Mouse (Mus musculus) heart, embryonic 12.5 days (tissue): Measurements from ENCODE around the gene Smad1. TPM values are rescaled to one million over a fixed set of nuclear protein-coding genes. Genes with fewer than 3 reads are reported as not detected.
A peak's percentile ranks its signal among the peaks of the same experiment; 100 is the strongest.

Source experiments
- ATAC-seq: fragments of 200-750 bp; cut with Nextera tagmentation; 2 replicates; pipeline ENCODE4 v1.8.0; 2017; ENCODE audit warnings: moderate TSS enrichment, moderate library complexity; ENCODE audit not compliant: insufficient number of reproducible peaks, low FRiP score
- H3K27ac ChIP-seq: fragments of 300-500 bp; sonication (generic); 2 replicates; pipeline ENCODE4 v1.5.1; 2016; ENCODE audit warnings: mild to moderate bottlenecking, moderate library complexity; ENCODE audit not compliant: poor library complexity, severe bottlenecking
- H3K27me3 ChIP-seq: fragments of 300-500 bp; sonication (generic); replicated peaks from 2 replicates; pipeline ENCODE4 v1.6.1; 2016; ENCODE audit warnings: mild to moderate bottlenecking, moderate library complexity
- H3K36me3 ChIP-seq: fragments of 300-500 bp; sonication (generic); 2 replicates; pipeline ENCODE4 v1.6.1; 2016; ENCODE audit warnings: mild to moderate bottlenecking, moderate library complexity
- H3K4me1 ChIP-seq: fragments of 300-500 bp; sonication (generic); replicated peaks from 2 replicates; pipeline ENCODE4 v1.6.1; 2016; ENCODE audit warnings: mild to moderate bottlenecking
- H3K4me2 ChIP-seq: fragments of 300-500 bp; sonication (generic); 2 replicates; pipeline ENCODE4 v1.6.1; 2016; ENCODE audit warnings: mild to moderate bottlenecking, moderate library complexity
- H3K4me3 ChIP-seq: fragments of 300-500 bp; sonication (generic); 2 replicates; pipeline ENCODE4 v1.5.1; 2016; ENCODE audit warnings: mild to moderate bottlenecking
- H3K9ac ChIP-seq: fragments of 300-500 bp; sonication (generic); 2 replicates; pipeline ENCODE4 v1.6.1; 2016; ENCODE audit warnings: mild to moderate bottlenecking, moderate library complexity
- H3K9me3 ChIP-seq: fragments of 300-500 bp; sonication (generic); replicated peaks from 2 replicates; pipeline ENCODE4 v1.6.1; 2016; ENCODE audit warnings: mild to moderate bottlenecking, moderate library complexity
- WGBS: fragments of 180-500 bp; shearing (Covaris S2); methylation state at CpG from one replicate; pipeline ENCODE4 v1.1.7; 2016; 5-methylcytosine and 5-hydroxymethylcytosine counted together
- polyA plus RNA-seq: library from polyadenylated mRNA; unstranded; fragments of >200 nt; fragmentation: Nextera tagmentation; extraction: Ambion mirVana; gene quantifications from 2 replicates; pipeline ENCODE4 v1.2.1, GENCODE M21; 2016

Smad1 gene
- polyA plus RNA-seq, 1 experiment from 2014 or later = 28.7 TPM

- Histone ChIP-seq H3K4me1 (peaks cover 60% of the 10 kb centered on the region), H3K27me3 (no peaks in the 10 kb centered on the region), H3K4me2 (no peak overlapping the region), H3K9me3 (0 out of 2 replicates have a peak, but pooled peaks cover 5% of the 10 kb centered on the region), H3K4me3 (no peak overlapping the region), H3K27ac (no peak overlapping the region), H3K36me3 (peaks cover 6% of the 10 kb centered on the region; the same call in 1 of the 2 replicates), H3K9ac (no peak overlapping the region)
- ATAC-seq = no peak
- WGBS = 62% methylated on average over 6 of the region's 6 CpGs
Observed at GRCm38 (mm10) chr8:79381771-79382170, 17.5 kb downstream of the Smad1 start.

GRCm38 (mm10) chr8:79380386-79380785 lies 18.9 kb downstream of the Smad1 start:
- no peak overlapping the region for H3K4me3 ChIP-seq
- H3K4me2 ChIP-seq = no peak overlapping the region
- no peaks in the 10 kb centered on the region for H3K9me3 ChIP-seq
- WGBS = 25% methylated on average over 1 of the region's 1 CpGs
- H3K9ac ChIP-seq = no peak overlapping the region
- ATAC-seq = no peak
- no peak overlapping the region for H3K27ac ChIP-seq
- H3K4me1 ChIP-seq = peaks cover 62% of the 10 kb centered on the region
- H3K36me3 ChIP-seq = peaks cover 6% of the 10 kb centered on the region; the same call in 1 of the 2 replicates
- no peaks in the 10 kb centered on the region for H3K27me3 ChIP-seq

GRCm38 (mm10) chr8:79379971-79380370 lies 19.3 kb downstream of the Smad1 start:
- no peak overlapping the region for H3K4me3 ChIP-seq
- no peak overlapping the region for H3K4me2 ChIP-seq
- peaks cover 6% of the 10 kb centered on the region; the same call in 1 of the 2 replicates for H3K36me3 ChIP-seq
- no peak for ATAC-seq
- H3K4me1 ChIP-seq = peaks cover 62% of the 10 kb centered on the region
- no peaks in the 10 kb centered on the region for H3K27me3 ChIP-seq
- no peaks in the 10 kb centered on the region for H3K9me3 ChIP-seq
- H3K9ac ChIP-seq = no peak overlapping the region
- H3K27ac ChIP-seq = no peak overlapping the region
- WGBS = 75% methylated on average over 14 of the region's 14 CpGs

- peaks cover 61% of the 10 kb centered on the region for H3K4me1 ChIP-seq
- 82% methylated on average over 9 of the region's 9 CpGs for WGBS
- H3K9me3 ChIP-seq = no peaks in the 10 kb centered on the region
- H3K4me2 ChIP-seq = no peak overlapping the region
- no peak overlapping the region for H3K9ac ChIP-seq
- ATAC-seq = no peak
- no peak overlapping the region for H3K4me3 ChIP-seq
- H3K27ac ChIP-seq = no peak overlapping the region
- peaks cover 11% of the 10 kb centered on the region for H3K36me3 ChIP-seq
- no peaks in the 10 kb centered on the region for H3K27me3 ChIP-seq
Observed at GRCm38 (mm10) chr8:79376648-79377047, 22.7 kb downstream of the Smad1 start.

GRCm38 (mm10) chr8:79375775-79376123 lies 23.6 kb downstream of the Smad1 start:
- Histone ChIP-seq H3K27ac (peak overlapping the region; percentile 69), H3K4me1 (peaks cover 53% of the 10 kb centered on the region), H3K4me2 (peak overlapping the region; percentile 19; the same call in 1 of the 2 replicates), H3K27me3 (no peaks in the 10 kb centered on the region), H3K36me3 (peaks cover 20% of the 10 kb centered on the region), H3K4me3 (no peak overlapping the region), H3K9ac (no peak overlapping the region), H3K9me3 (no peaks in the 10 kb centered on the region)
- 0 out of 2 replicates have a peak, but pooled peaks have one; percentile 46 for ATAC-seq
- whole genome bisulfite sequencing = 20% methylated on average over 5 of the region's 5 CpGs

- ATAC-seq = 0 out of 2 replicates have a peak, but pooled peaks have one; percentile 38
- H3K36me3 ChIP-seq = peaks cover 25% of the 10 kb centered on the region
- no peak overlapping the region for H3K4me3 ChIP-seq
- H3K9ac ChIP-seq = no peak overlapping the region
- peak overlapping the region; percentile 19 for H3K4me2 ChIP-seq
- no peaks in the 10 kb centered on the region for H3K27me3 ChIP-seq
- no peaks in the 10 kb centered on the region for H3K9me3 ChIP-seq
- WGBS = 35% methylated on average over 13 of the region's 13 CpGs
- H3K27ac ChIP-seq = peak overlapping the region; percentile 73
- H3K4me1 ChIP-seq = peaks cover 48% of the 10 kb centered on the region
Observed at GRCm38 (mm10) chr8:79375074-79375774, 24.1 kb downstream of the Smad1 start.

GRCm38 (mm10) chr8:79374410-79374809 lies 24.9 kb downstream of the Smad1 start:
- Histone ChIP-seq H3K4me2 (peak overlapping the region; percentile 19), H3K36me3 (peaks cover 33% of the 10 kb centered on the region), H3K4me3 (no peak overlapping the region), H3K27ac (peak overlapping the region; percentile 73), H3K4me1 (peaks cover 50% of the 10 kb centered on the region), H3K9me3 (no peaks in the 10 kb centered on the region), H3K9ac (no peak overlapping the region), H3K27me3 (no peaks in the 10 kb centered on the region)
- 0 out of 2 replicates have a peak, but pooled peaks have one; percentile 73 for ATAC-seq
- WGBS = 42% methylated on average over 5 of the region's 5 CpGs

- ATAC-seq = no peak
- Histone ChIP-seq H3K9me3 (no peaks in the 10 kb centered on the region), H3K4me1 (peaks cover 47% of the 10 kb centered on the region), H3K4me3 (no peak overlapping the region), H3K9ac (no peak overlapping the region), H3K27ac (no peak overlapping the region), H3K27me3 (no peaks in the 10 kb centered on the region), H3K4me2 (no peak overlapping the region), H3K36me3 (peaks cover 41% of the 10 kb centered on the region)
- 83% methylated on average over 6 of the region's 6 CpGs for WGBS
Observed at GRCm38 (mm10) chr8:79373563-79373962, 25.8 kb downstream of the Smad1 start.

GRCm38 (mm10) chr8:79372960-79373359 lies 26.4 kb downstream of the Smad1 start:
- Histone ChIP-seq H3K27me3 (no peaks in the 10 kb centered on the region), H3K9me3 (no peaks in the 10 kb centered on the region), H3K4me2 (no peak overlapping the region), H3K36me3 (peaks cover 43% of the 10 kb centered on the region), H3K4me1 (peaks cover 42% of the 10 kb centered on the region), H3K9ac (no peak overlapping the region), H3K4me3 (no peak overlapping the region), H3K27ac (no peak overlapping the region)
- no peak for ATAC-seq
- whole genome bisulfite sequencing = 84% methylated on average over 8 of the region's 8 CpGs

GRCm38 (mm10) chr8:79372521-79372920 lies 26.8 kb downstream of the Smad1 start:
- H3K4me2 ChIP-seq = no peak overlapping the region
- H3K4me3 ChIP-seq = no peak overlapping the region
- no peak overlapping the region for H3K9ac ChIP-seq
- H3K4me1 ChIP-seq = peaks cover 42% of the 10 kb centered on the region
- no peak for ATAC-seq
- no peaks in the 10 kb centered on the region for H3K9me3 ChIP-seq
- 64% methylated on average over 9 of the region's 9 CpGs for WGBS
- H3K27me3 ChIP-seq = no peaks in the 10 kb centered on the region
- peaks cover 43% of the 10 kb centered on the region for H3K36me3 ChIP-seq
- no peak overlapping the region for H3K27ac ChIP-seq

- peaks cover 40% of the 10 kb centered on the region for H3K36me3 ChIP-seq
Observed at GRCm38 (mm10) chr8:79372084-79372483, 27.2 kb downstream of the Smad1 start.

More at GRCm38 (mm10) chr8:79372084-79372483, 27.2 kb downstream of the Smad1 start:
- Histone ChIP-seq H3K9me3 (no peaks in the 10 kb centered on the region), H3K27me3 (no peaks in the 10 kb centered on the region), H3K9ac (no peak overlapping the region), H3K4me3 (no peak overlapping the region), H3K4me1 (peaks cover 42% of the 10 kb centered on the region), H3K4me2 (no peak overlapping the region), H3K27ac (no peak overlapping the region)
- 77% methylated on average over 9 of the region's 9 CpGs for WGBS
- no peak for ATAC-seq
